Mouse (Mus musculus) layer of hippocampus, adult 8-10 months (tissue): Measurements from ENCODE around the gene H2afv. TPM values are rescaled to one million over a fixed set of nuclear protein-coding genes. Genes with fewer than 3 reads are reported as not detected.
"Not testable (repeated sequence)": the region's sequence is repeated elsewhere in the genome, so short reads cannot be mapped to it uniquely, and the experiment has no call there.

Experiments
- DNase-seq, 2 experiments: peaks; one replicate each; pipeline ENCODE4 v3.0.0; 2022; ENCODE audit warnings: low spot score in 2 of 2
- total RNA-seq, 4 experiments: library from RNA; stranded (reverse); gene quantifications; 2 replicates each; pipeline ENCODE4 v1.2.4; 2022

The H2afv gene
- total RNA-seq, 4 experiments from 2014 or later: 26.4 to 39.8 (median 36.9) TPM

DNA sequence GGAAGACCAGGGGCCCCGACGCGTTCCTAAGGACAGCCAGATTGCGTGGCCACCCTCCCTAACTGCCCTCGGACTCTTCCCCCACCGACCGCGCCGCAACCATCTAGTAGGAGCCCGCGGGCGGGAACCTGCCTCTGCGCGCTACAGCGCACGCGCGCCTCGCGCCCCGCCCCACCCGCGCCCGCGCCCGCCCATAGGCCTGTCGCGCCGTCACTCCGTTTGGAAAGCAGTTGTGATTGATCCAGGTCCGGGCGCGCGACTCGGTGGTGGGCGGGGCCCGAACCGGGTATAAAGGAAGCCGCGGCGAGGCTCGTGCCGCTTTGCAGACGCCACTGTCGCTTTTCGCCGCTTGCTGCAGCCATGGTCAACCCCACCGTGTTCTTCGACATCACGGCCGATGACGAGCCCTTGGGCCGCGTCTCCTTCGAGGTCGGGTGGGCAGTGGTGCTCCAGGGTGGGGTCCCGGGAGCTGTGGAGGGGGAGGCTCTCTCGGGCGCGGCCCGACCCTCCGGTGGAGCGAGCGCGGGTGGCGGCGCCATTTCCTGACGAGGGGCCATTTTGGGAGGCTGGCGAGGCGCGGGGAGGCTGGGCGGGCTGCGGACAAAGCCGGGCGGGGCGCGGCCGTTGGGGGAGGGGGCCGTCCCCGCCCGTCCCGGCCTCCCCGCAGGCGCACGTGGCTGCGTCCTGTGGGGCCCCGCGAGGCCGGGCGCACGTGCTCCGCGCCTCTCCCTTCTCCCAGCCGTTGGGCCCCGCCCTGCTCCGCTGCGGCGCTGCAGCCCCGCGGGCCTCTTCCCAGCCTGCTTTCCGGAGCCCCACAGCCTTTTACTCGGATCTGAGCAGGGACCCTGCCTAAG, 28.5 kb downstream of the H2afv start:
- DNase-seq: peak; percentile 96 to 99

DNA sequence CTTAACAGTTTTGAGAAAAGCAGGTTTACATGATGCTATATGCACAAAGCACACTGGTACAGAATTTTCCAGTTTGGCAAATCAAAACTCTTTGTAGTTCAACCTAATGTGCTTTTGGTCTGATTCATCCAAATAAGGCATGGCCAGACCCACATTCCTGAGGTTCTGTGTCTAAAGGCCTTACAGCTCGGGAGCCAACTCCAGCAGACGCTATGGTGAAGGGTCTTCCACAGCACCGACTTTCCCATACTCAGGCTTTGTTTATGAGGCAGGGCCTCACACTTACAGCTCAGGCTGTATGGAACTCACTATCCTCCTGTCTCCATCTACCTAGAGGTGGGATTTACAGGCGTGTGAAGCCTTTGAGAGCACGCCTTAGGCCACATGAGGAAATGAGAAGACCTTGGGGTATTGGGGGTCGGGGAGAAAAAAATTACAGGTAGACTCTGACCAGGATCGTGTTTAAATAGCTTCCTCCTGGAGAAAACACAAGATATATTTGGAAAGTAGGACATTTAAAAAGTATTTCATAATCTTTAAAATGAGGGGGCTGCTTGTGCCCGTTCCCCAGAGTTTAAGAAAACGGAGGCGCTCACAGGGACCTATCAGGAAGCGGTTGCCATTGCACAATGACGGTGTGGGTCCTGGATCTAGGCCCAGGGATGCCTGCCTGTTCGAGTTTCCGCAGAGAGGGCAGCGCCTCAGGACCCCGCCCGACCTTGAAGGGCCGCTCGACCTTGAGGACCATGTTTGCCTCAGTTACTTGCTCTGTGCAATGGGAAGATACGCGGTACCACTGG, 29.3 kb downstream of the H2afv start, which contains the start of gene Ppia:
TSS of gene Ppia (plus strand) at position 693 of the 800 bp plus-strand sequence.
- no peak for DNase-seq

DNA sequence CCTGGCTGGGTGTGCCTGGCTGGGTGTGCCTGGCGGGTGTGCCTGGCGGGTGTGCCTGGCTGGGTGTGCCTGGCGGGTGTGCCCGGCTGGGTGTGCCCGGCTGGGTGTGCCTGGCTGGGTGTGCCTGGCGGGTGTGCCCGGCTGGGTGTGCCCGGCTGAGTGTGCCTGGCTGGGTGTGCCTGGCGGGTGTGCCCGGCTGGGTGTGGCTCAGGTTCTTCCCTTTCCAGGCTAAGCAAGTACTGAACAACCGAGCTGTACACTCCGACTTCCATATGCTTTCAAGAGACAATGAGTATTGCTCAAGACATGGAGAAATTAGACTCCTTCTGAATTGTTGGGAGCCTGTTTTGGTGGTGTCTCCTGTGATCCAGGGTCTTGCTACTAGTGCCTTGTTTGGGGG, 31.0 kb downstream of the H2afv start:
- no peak for DNase-seq

DNA sequence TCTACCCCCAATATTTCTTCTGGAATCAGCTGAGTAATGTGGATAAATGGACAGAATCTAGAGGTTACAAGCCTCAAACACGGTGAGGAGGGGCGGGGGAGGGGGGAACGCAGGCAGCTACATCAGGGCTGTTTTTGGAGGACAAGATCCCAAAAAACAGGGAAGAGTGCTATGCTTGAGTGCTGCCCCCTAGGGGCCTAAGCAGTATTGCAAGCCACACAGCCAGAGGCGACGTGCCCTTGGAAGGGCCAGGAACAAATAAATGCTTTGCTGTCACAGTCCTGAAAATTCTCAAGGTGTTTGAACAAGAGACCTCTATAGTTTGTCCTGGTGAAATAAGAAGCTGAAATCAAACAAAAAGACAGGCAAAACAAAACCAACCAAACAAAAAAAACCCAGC, 32.6 kb downstream of the H2afv start:
- peak in 1 of 2 experiments; percentile 83 for DNase-seq

DNA sequence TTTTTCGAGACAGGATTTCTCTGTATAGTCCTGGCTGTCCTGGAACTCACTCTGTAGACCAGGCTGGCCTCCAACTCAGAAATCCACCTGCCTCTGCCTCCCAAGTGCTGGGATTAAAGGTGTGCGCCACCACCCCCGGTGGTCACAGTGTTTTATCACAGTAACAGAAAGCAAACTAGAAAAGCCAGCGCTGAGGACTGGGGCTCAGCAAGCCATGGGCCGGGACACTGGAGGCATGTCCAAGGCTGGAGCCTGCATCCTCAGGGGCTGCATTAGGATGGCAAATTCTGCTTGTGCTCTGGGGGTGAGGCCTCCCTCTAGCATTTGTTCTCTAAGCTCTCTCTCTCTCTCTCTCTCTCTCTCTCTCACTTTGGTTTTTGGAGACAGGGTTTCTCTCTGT, 33.5 kb downstream of the H2afv start:
- not testable (repeated sequence) for DNase-seq

DNA sequence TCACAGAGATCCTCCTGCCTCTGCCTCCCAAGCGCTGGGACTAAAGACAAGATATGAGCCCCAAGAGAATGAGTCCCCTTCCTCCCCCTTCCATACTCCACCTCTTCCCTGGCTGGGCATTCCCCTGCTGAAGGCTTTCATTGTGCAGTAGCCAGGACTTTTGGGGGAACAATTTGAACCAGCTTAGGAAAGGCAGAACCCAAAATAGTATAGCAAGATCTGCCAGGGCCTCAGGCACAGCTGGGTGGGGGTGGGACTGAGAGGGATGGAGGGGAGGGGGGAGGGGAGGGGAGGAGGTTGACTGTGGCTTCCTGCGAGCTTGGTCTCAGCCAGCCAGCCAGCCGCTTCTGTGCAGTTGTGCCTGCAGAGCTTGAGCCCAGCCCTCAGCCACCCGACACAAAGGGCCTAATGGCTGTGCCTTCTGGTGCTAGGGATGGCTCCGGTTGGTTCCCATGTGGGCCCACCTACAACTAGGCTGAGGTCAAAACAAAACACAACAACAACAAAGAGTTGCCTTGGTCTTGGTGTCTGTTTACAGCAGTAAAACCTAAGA, 34.1 kb downstream of the H2afv start:
- no peak for DNase-seq

DNA sequence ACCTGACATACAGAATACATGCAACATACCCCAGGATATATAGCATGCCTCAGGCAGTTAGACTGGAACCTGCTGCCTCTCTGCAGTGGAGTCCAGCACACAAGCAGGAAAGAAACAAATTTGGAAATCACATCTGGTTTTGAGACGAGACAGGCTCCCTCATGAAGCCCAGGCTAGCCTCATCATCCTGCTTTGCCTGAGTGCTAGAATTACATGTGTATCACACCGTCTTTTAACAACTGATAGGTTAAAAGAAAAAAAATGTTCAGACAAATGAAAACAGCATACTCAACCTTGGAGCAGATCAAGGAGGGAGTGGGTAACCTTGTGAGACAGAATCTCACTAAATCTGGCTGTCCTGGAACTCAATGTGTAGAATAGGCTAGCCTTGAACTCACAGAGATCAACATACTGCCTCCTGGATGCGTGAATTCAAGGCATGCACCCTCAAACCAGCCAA, 37.1 kb downstream of the H2afv start:
- DNase-seq: no peak

DNA sequence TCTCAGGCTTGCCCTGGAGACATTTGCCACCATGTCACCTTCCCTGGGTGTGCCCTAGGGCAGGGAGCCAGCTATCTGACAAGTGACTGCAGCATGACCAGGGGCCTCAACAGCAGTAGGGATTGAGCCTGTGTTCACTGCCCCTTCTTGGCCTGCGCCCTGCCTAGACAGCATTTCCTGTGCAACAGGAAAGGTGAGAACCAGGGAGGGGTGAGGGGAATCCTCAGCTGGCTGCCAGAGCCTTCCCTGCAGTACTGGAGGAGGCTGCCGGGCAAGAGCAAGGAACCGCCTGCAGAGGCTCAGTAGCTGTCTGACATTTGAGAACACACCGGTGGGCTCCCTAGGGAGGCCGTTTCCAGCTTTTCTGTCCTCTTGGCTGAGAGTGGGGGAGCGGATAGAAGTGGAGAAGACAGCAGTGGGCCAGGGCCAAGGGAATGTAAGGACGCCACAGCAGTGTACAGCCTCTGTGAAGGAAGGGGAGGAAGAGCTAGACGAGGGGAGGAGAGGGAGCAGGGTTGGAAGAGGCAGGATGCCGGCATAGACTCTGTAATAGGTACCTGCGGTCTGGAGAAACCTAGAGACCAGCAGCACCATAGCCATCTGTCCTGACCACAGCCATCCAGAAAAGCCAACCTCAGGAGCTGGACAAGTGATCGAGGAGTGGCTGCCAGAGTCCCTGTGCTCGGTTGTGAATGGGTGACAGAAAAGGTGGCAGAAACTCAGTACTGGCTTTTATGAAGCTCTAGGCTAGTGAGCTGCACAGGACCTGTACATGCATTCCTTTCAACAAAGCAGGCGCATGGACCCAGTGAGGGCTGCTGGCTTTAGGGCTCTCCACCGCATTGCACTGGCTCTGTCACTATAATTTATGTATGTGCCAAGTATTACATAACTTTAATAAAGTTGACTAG, 37.7 kb downstream of the H2afv start:
- DNase-seq: no peak

DNA sequence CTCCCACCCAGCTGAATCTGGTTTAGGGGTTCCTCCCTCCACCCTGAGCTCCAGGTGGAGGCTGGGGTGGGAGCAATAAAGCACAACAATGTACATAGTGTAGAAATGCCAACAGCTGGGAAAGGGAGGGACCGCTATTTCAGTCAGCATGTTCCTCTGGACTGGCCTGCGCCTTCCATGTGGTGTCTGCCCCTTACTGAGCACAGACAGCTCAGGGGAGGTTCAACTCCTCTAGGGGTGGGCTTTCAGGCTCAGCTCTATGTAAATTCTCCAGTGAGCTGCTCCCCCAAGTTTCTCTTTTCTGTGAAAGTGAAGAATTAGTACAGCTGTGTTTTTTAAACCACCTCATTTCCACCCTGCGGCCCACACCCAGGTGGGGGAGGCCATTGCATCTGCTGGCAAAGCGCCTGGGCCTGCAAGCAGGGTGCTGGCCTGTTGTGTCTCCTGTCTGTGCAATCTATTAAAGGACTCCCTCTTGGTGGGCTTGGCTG, 38.6 kb downstream of the H2afv start:
- DNase-seq: no peak

DNA sequence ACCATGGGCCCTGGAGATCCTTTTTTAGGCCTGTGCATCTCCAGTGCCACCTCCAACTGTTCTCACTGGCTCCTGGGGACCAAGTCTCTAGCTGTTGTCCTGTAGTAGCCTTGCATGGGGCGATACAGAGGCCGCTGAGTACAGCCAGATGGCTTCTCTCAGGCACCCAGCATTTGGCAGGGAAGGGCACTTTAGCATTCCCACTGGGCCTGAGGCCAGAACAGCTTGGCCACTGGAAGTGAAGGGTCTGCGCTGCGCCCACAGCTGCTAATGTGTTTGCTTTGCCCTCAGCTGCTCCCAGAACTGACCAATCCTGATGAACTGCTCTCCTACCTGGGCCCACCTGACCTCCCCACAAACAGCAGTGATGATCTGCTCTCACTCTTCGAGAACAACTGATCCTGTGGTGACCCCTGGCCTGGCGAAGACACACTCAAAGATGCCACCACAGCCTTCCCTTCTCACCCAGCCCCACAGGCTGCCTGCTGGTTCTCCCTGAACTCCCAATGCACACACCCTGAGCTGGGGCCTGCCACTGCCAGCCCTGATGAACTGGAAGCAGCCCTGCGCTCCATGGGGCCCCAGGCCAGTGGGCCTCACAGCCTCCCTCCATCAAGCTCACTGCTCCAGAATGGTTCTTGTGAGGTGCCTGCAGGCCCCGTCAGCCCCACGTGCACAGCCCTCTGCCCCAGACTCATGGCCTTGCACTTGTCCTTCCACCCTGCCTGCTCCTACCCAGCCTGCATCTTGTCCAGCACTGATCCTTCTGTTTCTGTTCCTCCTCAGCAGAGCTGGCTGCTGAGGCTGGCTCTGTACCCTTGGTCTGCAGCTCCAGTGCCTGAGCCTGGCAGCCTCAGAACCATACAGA, 39.3 kb downstream of the H2afv start:
- DNase-seq: no peak

DNA sequence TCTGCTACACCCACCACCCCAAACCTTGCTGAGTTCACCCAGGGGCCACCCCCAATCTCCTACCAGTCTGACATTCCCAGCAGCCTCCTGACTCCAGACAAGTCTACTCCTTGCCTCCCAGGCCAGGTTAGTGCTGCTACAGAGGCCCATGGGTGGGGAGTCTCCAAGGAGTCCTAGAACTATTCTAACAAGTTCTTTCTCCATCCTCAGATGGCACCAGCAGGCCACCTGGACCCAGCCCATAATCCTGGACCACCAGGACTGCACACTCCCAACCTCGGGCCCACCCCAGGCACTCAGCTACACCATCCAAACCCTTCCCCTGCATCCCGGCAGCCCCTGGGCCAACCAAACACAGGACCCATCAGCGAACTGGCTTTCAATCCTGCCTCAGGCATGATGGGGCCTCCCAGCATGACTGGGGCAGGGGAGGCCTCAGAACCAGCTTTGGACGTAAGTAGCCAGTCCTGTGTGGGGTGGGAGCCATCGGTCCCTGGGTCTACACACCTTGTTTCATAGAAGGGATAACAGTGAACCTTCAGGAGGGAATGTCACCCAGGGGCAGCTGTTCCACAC, 40.3 kb downstream of the H2afv start:
- DNase-seq: no peak

DNA sequence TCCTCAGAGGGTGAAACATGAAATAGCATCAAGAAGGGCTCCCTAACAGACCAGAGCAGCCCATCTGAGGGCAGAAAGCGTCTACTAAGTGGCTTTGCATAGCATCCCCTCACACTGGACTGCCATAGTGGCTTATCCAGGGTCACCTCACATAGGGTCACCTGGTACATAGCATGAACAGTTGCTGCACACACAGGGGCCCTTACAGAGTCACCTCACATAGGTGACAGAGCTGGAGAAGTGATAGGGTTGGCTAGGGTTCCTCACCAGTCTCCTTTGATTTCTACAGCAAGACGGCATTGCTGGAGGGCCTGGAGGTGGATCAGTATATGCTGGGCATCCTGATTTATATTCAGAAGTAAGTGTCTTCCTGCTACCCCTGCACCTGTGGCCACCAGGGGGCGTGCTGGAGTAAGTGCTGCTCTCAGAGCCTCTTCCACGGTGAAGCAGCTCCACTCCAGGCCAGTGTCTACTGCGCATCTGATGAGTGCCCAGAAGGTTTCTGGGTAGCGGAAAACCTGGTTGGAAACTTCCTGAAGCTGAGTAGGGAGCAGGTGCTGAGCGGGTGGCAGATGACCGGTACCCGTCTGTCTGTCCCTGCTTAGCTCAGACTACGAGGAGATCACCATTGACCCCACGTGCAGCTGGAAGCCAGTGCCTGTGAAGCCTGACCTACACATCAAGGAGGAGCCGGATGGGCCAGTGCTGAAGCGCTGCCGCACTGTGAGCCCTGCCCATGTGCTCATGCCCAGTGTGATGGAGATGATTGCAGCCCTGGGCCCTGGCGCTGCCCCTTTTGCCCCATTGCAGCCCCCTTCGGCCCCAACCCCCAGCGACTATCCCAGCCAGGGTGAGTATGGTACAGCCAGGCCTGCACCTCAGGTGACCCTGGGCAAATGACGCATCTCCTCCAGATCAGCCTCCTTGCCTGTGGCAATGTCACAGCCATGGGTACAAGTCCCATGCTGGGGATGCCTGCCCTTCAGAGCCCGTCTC, 41.4 kb downstream of the H2afv start:
- peak; percentile 42 to 66 for DNase-seq

DNA sequence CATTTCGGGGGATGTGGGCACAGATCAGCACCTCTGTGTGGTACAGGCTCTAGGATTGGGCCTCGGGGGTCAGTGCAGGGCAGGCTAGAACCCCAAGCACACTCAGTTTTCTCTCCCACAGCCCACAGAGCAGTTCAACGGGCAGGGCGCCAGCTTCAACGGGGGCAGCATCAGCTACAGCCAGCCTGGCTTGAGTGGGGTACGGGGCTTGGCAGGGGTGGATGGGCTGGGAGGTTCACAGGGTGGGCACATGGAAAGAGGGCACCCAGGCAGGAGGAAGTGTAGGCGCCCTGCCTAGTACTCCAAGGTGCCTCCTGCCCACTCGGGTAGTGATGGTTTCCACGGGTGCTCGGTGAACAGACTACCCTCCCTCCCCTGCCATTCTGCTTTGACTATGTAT, 46.1 kb downstream of the H2afv start:
- peak in 1 of 2 experiments; percentile 4 for DNase-seq

DNA sequence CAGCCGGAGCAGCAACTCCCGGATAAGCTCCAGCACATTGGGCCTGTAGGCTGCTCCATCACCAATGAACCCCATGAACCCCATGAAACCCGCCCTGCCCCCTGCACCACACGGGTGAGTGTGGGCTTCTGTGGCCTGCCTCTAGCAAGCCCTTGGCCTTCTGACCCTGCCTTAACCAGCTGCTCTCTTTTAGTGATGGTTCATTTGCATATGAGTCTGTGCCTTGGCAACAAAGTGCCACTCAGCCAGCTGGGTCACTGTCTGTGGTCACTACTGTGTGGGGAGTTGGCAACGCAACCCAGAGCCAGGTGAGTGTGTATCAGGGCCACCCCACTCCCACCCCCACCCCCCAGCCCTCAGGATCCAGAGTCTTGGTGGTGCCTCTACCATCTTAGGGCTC, 48.7 kb downstream of the H2afv start:
- DNase-seq: no peak

DNA sequence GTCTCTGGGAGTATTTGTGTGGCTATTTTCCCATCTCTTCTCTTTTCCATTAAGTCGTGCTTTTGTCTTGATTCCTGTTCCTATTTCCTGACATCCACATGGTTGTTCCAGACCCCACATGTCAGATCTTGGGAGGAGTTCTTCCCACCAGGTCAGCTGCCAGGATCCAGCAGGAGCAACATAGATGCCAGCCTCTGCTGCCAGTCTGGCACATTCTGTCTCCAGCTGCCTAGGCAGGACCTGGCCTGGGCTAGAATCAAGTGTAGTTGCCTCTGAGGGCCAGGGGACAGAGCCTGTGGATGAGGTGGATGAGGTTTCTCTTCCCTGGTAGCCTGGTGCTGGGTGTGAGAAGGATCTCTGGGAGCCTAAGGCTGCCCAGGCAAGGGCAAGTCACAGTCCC, 50.4 kb downstream of the H2afv start:
- no peak for DNase-seq

DNA sequence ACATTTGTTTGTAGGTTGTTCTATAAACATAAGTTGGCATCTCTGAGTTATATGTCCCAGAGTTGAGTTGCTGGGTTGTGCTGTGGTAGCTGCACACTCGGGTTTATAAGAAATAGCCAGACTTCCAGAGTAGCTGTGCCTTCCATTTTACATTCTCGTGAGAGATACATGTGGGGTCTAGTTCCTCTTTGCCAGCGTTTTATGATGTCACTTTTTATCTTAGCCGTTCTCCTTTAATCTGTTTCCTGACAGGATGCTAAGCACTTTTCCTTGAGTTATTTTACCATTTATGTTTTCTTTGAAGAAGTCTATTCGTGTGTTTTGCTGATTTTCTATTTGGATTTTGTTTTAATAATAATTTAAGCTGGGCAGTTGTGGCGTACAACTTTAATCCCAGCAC, 51.4 kb downstream of the H2afv start:
- no peak for DNase-seq

DNA sequence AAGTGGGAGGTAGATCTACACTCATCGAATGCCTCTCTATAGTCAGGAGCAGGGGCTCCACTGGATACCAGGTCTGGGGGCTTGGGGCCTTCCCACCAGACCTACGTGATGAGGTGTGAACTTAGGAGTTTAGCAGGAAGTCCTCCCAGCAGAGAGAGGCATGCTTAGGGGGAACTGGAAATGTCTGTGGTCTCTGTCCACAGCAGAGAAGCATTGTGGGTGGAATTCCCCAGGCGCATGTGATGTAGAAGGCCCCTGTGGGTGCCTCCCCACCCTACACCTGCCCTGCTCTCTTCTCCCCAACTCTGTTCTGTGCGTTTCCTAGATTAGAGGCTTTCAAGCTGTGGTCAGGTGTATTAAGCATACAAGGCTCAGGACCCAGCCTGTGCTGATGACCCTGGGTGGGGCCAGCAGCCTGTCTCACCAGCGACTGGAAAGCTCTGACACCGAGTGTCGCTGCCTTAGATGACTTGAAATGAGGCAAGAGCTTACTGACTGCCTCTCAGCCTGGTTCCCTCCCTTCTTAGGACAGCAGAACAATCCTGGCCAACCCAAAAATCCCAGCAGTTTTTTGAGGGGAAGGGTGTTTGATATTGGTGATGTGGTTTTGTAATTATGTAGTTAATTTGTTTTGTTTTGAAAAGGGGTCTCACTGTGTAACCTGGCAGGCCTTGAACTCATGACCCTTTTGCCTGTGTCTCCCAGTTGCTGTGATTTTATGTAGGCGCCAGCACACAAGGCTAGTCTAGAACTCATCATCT, 52.5 kb downstream of the H2afv start:
- DNase-seq: no peak
